In the genomic region with DNA sequence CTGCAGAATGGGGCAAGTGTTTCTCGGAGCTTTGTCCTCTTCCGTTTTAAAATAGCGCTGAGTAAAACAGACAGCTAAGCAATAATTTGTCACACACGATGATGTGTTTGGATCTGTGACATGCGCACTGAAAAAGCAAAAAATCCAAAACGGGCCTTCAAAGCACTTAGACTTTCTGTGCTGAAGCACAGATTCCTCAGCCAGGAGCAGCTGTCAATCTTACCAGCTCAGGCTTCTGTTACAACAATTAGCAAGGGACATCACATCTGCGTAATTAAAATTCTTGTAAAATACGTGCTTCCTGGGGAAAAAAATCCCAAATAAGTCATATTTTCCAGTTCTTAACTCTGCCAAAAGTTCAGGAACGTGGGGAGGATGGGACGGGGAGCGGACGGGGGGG, we compare ENCODE assay signal across 29 mouse cellular contexts. TPM values are rescaled to one million over a fixed set of nuclear protein-coding genes. Genes with fewer than 3 reads are reported as not detected.
A peak's percentile ranks its signal among the peaks of the same experiment; 100 is the strongest.
DNase-seq lines count a peak whose midpoint lies in the region; ATAC-seq and TF ChIP-seq lines count a peak whose summit lies in the region.
"Had no signal": no experiment of that assay in that cellular context is flagged by ENCODE, and none has a peak within 500 bp of the region (broad histone marks: within the 10 kb centered on the region; RNA-seq: fewer than 3 reads in every experiment).

No protein-coding gene starts in this region.

- H3K4me2 ChIP-seq in embryonic facial prominence, embryonic 14.5 days (ENCODE audit: low read depth, low read length), result no peak overlapping the region
- H3K4me2 ChIP-seq: embryonic facial prominence, embryonic 12.5 days; heart, embryonic 11.5 days; hindbrain, embryonic 12.5 days; hindbrain, embryonic 15.5 days had no signal

- no peak overlapping the region for H3K4me3 ChIP-seq in embryonic facial prominence, embryonic 14.5 days (ENCODE audit: low read depth, low read length)
- H3K4me3 ChIP-seq in embryonic facial prominence, embryonic 10.5 days, result no peak overlapping the region
- H3K4me3 ChIP-seq in layer of hippocampus, adult 2 months, result no peak overlapping the region
- no peak overlapping the region for H3K4me3 ChIP-seq in thymus, adult 2 months (ENCODE audit: control insufficient read depth, insufficient read depth, low read length)
- H3K4me3 ChIP-seq: embryonic facial prominence, embryonic 12.5 days; forebrain, embryonic 10.5 days; gastrocnemius, adult 2 months; hindbrain, embryonic 12.5 days; hindbrain, embryonic 15.5 days had no signal

- no peaks in the 10 kb centered on the region for H3K4me1 ChIP-seq in embryonic facial prominence, embryonic 14.5 days (ENCODE audit: control insufficient read depth, insufficient read depth, low read length)
- peaks cover 14% of the 10 kb centered on the region for H3K4me1 ChIP-seq in embryonic facial prominence, embryonic 10.5 days
- H3K4me1 ChIP-seq in thymus, adult 2 months (replicated peaks; ENCODE audit: control insufficient read depth, insufficient read depth, low read length), result no peaks in the 10 kb centered on the region
- H3K4me1 ChIP-seq: embryonic facial prominence, embryonic 12.5 days had no signal

- WGBS in embryonic facial prominence, embryonic 14.5 days, result 57% methylated on average over 12 of the region's 12 CpGs
- WGBS in embryonic facial prominence, embryonic 10.5 days, result 77% methylated on average over 12 of the region's 12 CpGs
- WGBS in thymus, adult 2 months, result 90% methylated on average over 12 of the region's 12 CpGs

- no peak for TF ChIP-seq CTCF in layer of hippocampus, adult 2 months (conservative IDR thresholded peaks at IDR 0.05)
- no peak for TF ChIP-seq CTCF in thymus, adult 2 months (IDR thresholded peaks at IDR 0.05; ENCODE audit: borderline replicate concordance, control insufficient read depth, extremely low read depth, insufficient read depth, low read length, poor library complexity)

- H3K27ac ChIP-seq in embryonic facial prominence, embryonic 14.5 days (replicated peaks; ENCODE audit: low read depth, low read length), result no peak overlapping the region
- H3K27ac ChIP-seq in embryonic facial prominence, embryonic 10.5 days (replicated peaks), result no peak overlapping the region
- H3K27ac ChIP-seq in layer of hippocampus, adult 2 months, result no peak overlapping the region
- H3K27ac ChIP-seq in thymus, adult 2 months (ENCODE audit: control insufficient read depth, insufficient read depth, low read length), result no peak overlapping the region
- H3K27ac ChIP-seq: embryonic facial prominence, embryonic 12.5 days; forebrain, embryonic 10.5 days; gastrocnemius, adult 2 months; hindbrain, embryonic 12.5 days; hindbrain, embryonic 15.5 days had no signal

- peak; percentile 29 for DNase-seq in embryonic facial prominence, embryonic 14.5 days (ENCODE audit: low spot score)
- no peak for DNase-seq in embryonic facial prominence, embryonic 10.5 days (ENCODE audit: low spot score)
- DNase-seq in layer of hippocampus, adult 2 months (ENCODE audit: low spot score in 2 of 2), result peak; percentile 21 to 50
- no peak for DNase-seq in layer of hippocampus, postnatal 36 days
- peak; percentile 43 for DNase-seq in brain, adult 2 months (ENCODE audit: low read depth, low spot score)
- peak; percentile 15 for DNase-seq in telencephalon, adult 2 months (ENCODE audit: low read depth, low spot score)
- no peak for DNase-seq in thymus, adult 2 months
- DNase-seq: adrenal gland, adult 8-10 months; adrenal gland, postnatal 25 days; cerebellum, adult 11 months; cerebellum, adult 2 months; cerebellum, adult 9-11 months; cerebellum, postnatal 36 days; gastrocnemius, adult 2 months; gastrocnemius, postnatal 14 days; heart, adult 11 months had no signal

- no peaks in the 10 kb centered on the region for H3K27me3 ChIP-seq in embryonic facial prominence, embryonic 14.5 days (replicated peaks; ENCODE audit: control insufficient read depth, insufficient read depth, low read length)
- peaks cover 64% of the 10 kb centered on the region for H3K27me3 ChIP-seq in embryonic facial prominence, embryonic 10.5 days (replicated peaks; ENCODE audit: low read depth, poor library complexity, severe bottlenecking)
- H3K27me3 ChIP-seq in thymus, adult 2 months (ENCODE audit: control insufficient read depth, insufficient read depth, low read length), result no peaks in the 10 kb centered on the region
- H3K27me3 ChIP-seq: embryonic facial prominence, embryonic 12.5 days had no signal

- no peak overlapping the region for H3K9ac ChIP-seq in embryonic facial prominence, embryonic 14.5 days (ENCODE audit: low read depth, low read length)
- H3K9ac ChIP-seq: embryonic facial prominence, embryonic 12.5 days; hindbrain, embryonic 12.5 days; hindbrain, embryonic 15.5 days had no signal

- no peak for ATAC-seq in embryonic facial prominence, embryonic 14.5 days (ENCODE audit: low read depth)
- ATAC-seq: activated CD4-positive, CD25-positive, alpha-beta regulatory T cell, adult 4 months; forebrain, embryonic 16.5 days had no signal

- H3K36me3 ChIP-seq in embryonic facial prominence, embryonic 14.5 days (ENCODE audit: control insufficient read depth, insufficient read depth, low read length), result no peaks in the 10 kb centered on the region
- no peaks in the 10 kb centered on the region for H3K36me3 ChIP-seq in embryonic facial prominence, embryonic 10.5 days (replicated peaks)
- no peaks in the 10 kb centered on the region for H3K36me3 ChIP-seq in thymus, adult 2 months (ENCODE audit: control insufficient read depth, insufficient read depth, low read length)
- H3K36me3 ChIP-seq: embryonic facial prominence, embryonic 12.5 days; forebrain, embryonic 10.5 days; hindbrain, embryonic 12.5 days; hindbrain, embryonic 15.5 days had no signal

- no peaks in the 10 kb centered on the region for H3K9me3 ChIP-seq in embryonic facial prominence, embryonic 14.5 days (ENCODE audit: control insufficient read depth, low read length)
- no peaks in the 10 kb centered on the region for H3K9me3 ChIP-seq in embryonic facial prominence, embryonic 10.5 days
- H3K9me3 ChIP-seq: embryonic facial prominence, embryonic 12.5 days; forebrain, embryonic 10.5 days; hindbrain, embryonic 12.5 days; hindbrain, embryonic 15.5 days had no signal

- TF ChIP-seq POLR2A in thymus, adult 2 months (IDR thresholded peaks at IDR 0.05; ENCODE audit: control insufficient read depth, extremely low read depth, insufficient read depth, low read length, poor library complexity), result no peak

RNA-seq across cellular contexts. Expression of a gene that starts 43.6 kb away (rescaled TPM):
- polyA plus RNA-seq in embryonic facial prominence, embryonic 14.5 days (2014; fragmentation: Nextera tagmentation; extraction: Ambion mirVana), result 0.19 and 1.5 TPM in 2 replicates
- 0.46 and 4.6 TPM in 2 replicates for polyA plus RNA-seq in embryonic facial prominence, embryonic 10.5 days (2016; fragmentation: Nextera tagmentation; extraction: Ambion mirVana)
- 10 to 100 TPM; 28.1 to 30.8 TPM for total RNA-seq in layer of hippocampus, adult 2 months (2021)
- total RNA-seq in layer of hippocampus, postnatal 36 days (2021), result 10 to 100 TPM; 26.8 to 41.9 TPM
- polyA plus RNA-seq in thymus, adult 2 months (2012; rRNA removed), result 0.19 and 0.28 TPM in 2 replicates
- total RNA-seq: adrenal gland, adult 8-10 months; adrenal gland, postnatal 25 days; gastrocnemius, adult 2 months; gastrocnemius, postnatal 14 days; heart, adult 8-10 months; heart, postnatal 25 days; hematopoietic stem cell, adult 5-6 weeks had no signal
- polyA plus RNA-seq: activated CD4-positive, CD25-positive, alpha-beta regulatory T cell, adult 4 months; heart, embryonic 14.5 days; heart, postnatal 0 days; intestine, embryonic 14.5 days had no signal

Comparison
In these comparisons a context has a peak if more than half of its experiments do, and no peak if none do; other contexts are left out.
1. DNase-seq: peak in embryonic facial prominence, embryonic 14.5 days (single experiment), layer of hippocampus, adult 2 months (2 of 2), brain, adult 2 months (single experiment) and telencephalon, adult 2 months (single experiment); none in embryonic facial prominence, embryonic 10.5 days (single experiment), layer of hippocampus, postnatal 36 days (0 of 2) and thymus, adult 2 months (single experiment).